Mouse (Mus musculus): ENCODE data around the gene Ms4a7.
A peak's percentile ranks its signal among the peaks of the same experiment; 100 is the strongest.
"Not testable (repeated sequence)": the region's sequence is repeated elsewhere in the genome, so short reads cannot be mapped to it uniquely, and the experiment has no call there.

Gene Ms4a7

GRCm38 (mm10) chr19:11335932-11336331, at the start of gene Ms4a7:
Gene Ms4a7, minus strand, starts transcription at chr19:11336146.
- DNase-seq: no peak

- no peak for DNase-seq
Measured at GRCm38 (mm10) chr19:11376399-11376798, 40.5 kb upstream of the Ms4a7 start.

GRCm38 (mm10) chr19:11375273-11375672, 39.3 kb upstream of the Ms4a7 start, which contains the start of gene Ms4a4a:
Gene Ms4a4a, plus strand, starts transcription at chr19:11375523.
- DNase-seq: no peak

GRCm38 (mm10) chr19:11371181-11371580, 35.2 kb upstream of the Ms4a7 start:
- no peak for DNase-seq

GRCm38 (mm10) chr19:11368310-11368709, 32.4 kb upstream of the Ms4a7 start:
- no peak for DNase-seq

GRCm38 (mm10) chr19:11362002-11362401, 26.1 kb upstream of the Ms4a7 start:
- no peak for DNase-seq

- DNase-seq: no peak
Measured at GRCm38 (mm10) chr19:11360106-11360505, 24.2 kb upstream of the Ms4a7 start.

GRCm38 (mm10) chr19:11355730-11356129, 19.8 kb upstream of the Ms4a7 start:
- no peak for DNase-seq

GRCm38 (mm10) chr19:11351878-11352277, 15.9 kb upstream of the Ms4a7 start:
- no peak for DNase-seq

- peak; percentile 16 for DNase-seq
Measured at GRCm38 (mm10) chr19:11349698-11350481, 13.9 kb upstream of the Ms4a7 start.

- DNase-seq: no peak
Measured at GRCm38 (mm10) chr19:11343992-11344391, 8.0 kb upstream of the Ms4a7 start.

- no peak for DNase-seq
Measured at GRCm38 (mm10) chr19:11343147-11343546, 7.2 kb upstream of the Ms4a7 start.

GRCm38 (mm10) chr19:11321123-11321522, 14.8 kb downstream of the Ms4a7 start:
- no peak for DNase-seq

- DNase-seq: no peak
Measured at GRCm38 (mm10) chr19:11316786-11317185, 19.2 kb downstream of the Ms4a7 start.

GRCm38 (mm10) chr19:11314354-11314753, 21.6 kb downstream of the Ms4a7 start, which contains the start of gene Ms4a14:
Gene Ms4a14, minus strand, starts transcription at chr19:11314454.
- DNase-seq: no peak

GRCm38 (mm10) chr19:11308888-11309287, 27.1 kb downstream of the Ms4a7 start:
- no peak for DNase-seq

- not testable (repeated sequence) for DNase-seq
Measured at GRCm38 (mm10) chr19:11299529-11299928, 36.4 kb downstream of the Ms4a7 start.

- no peak for DNase-seq
Measured at GRCm38 (mm10) chr19:11298939-11299338, 37.0 kb downstream of the Ms4a7 start.

- DNase-seq: not testable (repeated sequence)
Measured at GRCm38 (mm10) chr19:11293616-11294015, 42.3 kb downstream of the Ms4a7 start.

GRCm38 (mm10) chr19:11292990-11293389, 43.0 kb downstream of the Ms4a7 start:
- DNase-seq: no peak

- DNase-seq: no peak
Measured at GRCm38 (mm10) chr19:11283773-11284172, 52.2 kb downstream of the Ms4a7 start, which contains the start of gene Ms4a5. Gene Ms4a5, minus strand, starts transcription at chr19:11283873.

- DNase-seq: no peak
Measured at GRCm38 (mm10) chr19:11280223-11280622, 55.7 kb downstream of the Ms4a7 start.

- DNase-seq: no peak
Measured at GRCm38 (mm10) chr19:11276431-11276830, 59.5 kb downstream of the Ms4a7 start.

Measured in kidney, adult 18-20 months (tissue).